Mouse (Mus musculus) neural tube, embryonic 13.5 days (tissue): ENCODE measurements around the gene Tlr5. TPM values are rescaled to one million over a fixed set of nuclear protein-coding genes. Genes with fewer than 3 reads are reported as not detected.
A peak's percentile ranks its signal among the peaks of the same experiment; 100 is the strongest.

ENCODE experiments used
- ATAC-seq: fragments of 200-750 bp; cut with Nextera tagmentation; 2 replicates; pipeline ENCODE4 v1.8.0; 2017; ENCODE audit warnings: low read depth, mild to moderate bottlenecking, moderate TSS enrichment, moderate library complexity
- H3K27ac ChIP-seq: fragments of 300-500 bp; sonication (generic); replicated peaks from 2 replicates; pipeline ENCODE4 v1.5.1; 2015; ENCODE audit warnings: moderate library complexity, mild to moderate bottlenecking, inconsistent platforms
- H3K27me3 ChIP-seq: fragments of 300-500 bp; sonication (generic); 2 replicates; pipeline ENCODE4 v1.6.1; 2015; ENCODE audit warnings: mild to moderate bottlenecking, inconsistent platforms
- H3K36me3 ChIP-seq: fragments of 300-500 bp; sonication (generic); 2 replicates; pipeline ENCODE4 v1.6.1; 2015; ENCODE audit warnings: mild to moderate bottlenecking, inconsistent platforms
- H3K4me1 ChIP-seq: fragments of 300-500 bp; sonication (generic); replicated peaks from 2 replicates; pipeline ENCODE4 v1.6.1; 2015; ENCODE audit warnings: inconsistent platforms
- H3K4me2 ChIP-seq: fragments of 300-500 bp; sonication (generic); 2 replicates; pipeline ENCODE4 v1.6.1; 2015; ENCODE audit warnings: inconsistent platforms, mild to moderate bottlenecking, moderate library complexity
- H3K4me3 ChIP-seq: fragments of 300-500 bp; sonication (generic); 2 replicates; pipeline ENCODE4 v1.5.1; 2015; ENCODE audit warnings: mild to moderate bottlenecking, inconsistent platforms
- H3K9ac ChIP-seq: fragments of 300-500 bp; sonication (generic); 2 replicates; pipeline ENCODE4 v1.6.1; 2015; ENCODE audit warnings: moderate library complexity, mild to moderate bottlenecking, inconsistent platforms
- H3K9me3 ChIP-seq: fragments of 300-500 bp; sonication (generic); 2 replicates; pipeline ENCODE4 v1.6.1; 2016; ENCODE audit warnings: inconsistent platforms
- WGBS: fragments of 180-500 bp; shearing (Covaris S2); methylation state at CpG from one replicate; pipeline ENCODE4 v1.1.7; 2015; 5-methylcytosine and 5-hydroxymethylcytosine counted together
- polyA plus RNA-seq: library from polyadenylated mRNA; unstranded; fragments of >200 nt; fragmentation: Nextera tagmentation; extraction: Ambion mirVana; gene quantifications from 2 replicates; pipeline ENCODE4 v1.2.1, GENCODE M21; 2015

The Tlr5 gene
- polyA plus RNA-seq, 1 experiment from 2014 or later: 0.39 TPM

DNA sequence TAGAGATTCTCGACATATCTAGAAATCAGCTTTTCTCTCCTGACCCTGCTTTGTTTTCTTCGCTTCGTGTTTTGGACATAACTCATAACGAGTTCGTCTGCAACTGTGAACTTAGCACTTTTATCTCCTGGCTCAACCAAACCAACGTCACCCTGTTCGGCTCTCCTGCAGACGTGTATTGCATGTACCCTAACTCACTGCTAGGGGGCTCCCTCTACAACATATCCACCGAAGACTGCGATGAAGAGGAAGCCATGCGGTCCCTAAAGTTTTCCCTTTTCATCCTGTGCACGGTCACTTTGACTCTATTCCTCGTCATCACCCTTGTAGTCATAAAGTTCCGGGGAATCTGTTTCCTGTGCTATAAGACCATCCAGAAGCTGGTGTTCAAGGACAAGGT, 20.2 kb downstream of the Tlr5 start:
- H3K4me1 ChIP-seq: no peaks in the 10 kb centered on the region
- no peak overlapping the region for H3K9ac ChIP-seq
- H3K9me3 ChIP-seq: no peaks in the 10 kb centered on the region
- H3K27me3 ChIP-seq: no peaks in the 10 kb centered on the region
- ATAC-seq: no peak
- WGBS: 78% methylated on average over 14 of the region's 14 CpGs
- no peak overlapping the region for H3K4me3 ChIP-seq
- no peak overlapping the region for H3K4me2 ChIP-seq
- no peak overlapping the region for H3K27ac ChIP-seq
- H3K36me3 ChIP-seq: no peaks in the 10 kb centered on the region

DNA sequence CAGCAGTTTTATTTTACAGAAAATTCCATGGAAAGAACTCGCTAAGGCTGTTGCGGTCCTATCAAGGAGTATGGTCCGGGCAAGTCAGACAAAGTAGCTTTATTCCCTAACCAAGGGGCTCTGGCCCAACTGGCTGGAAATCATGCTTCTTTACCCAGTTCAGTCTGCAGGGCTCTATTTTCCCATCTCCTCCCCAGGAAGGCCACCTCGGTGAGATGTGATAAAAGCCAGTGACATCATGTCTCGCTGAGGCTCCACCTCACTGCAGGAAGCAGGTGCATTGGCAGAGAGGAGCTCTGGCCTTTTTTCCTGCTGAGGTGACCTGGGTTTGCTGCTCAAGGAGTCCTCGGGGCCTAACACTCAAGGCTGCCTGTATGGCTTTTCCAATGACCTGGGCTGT, 26.1 kb downstream of the Tlr5 start:
- no peaks in the 10 kb centered on the region; the same call in 1 of the 2 replicates for H3K27me3 ChIP-seq
- peaks cover 12% of the 10 kb centered on the region for H3K4me1 ChIP-seq
- no peak overlapping the region for H3K9ac ChIP-seq
- 74% methylated on average over 6 of the region's 6 CpGs for whole genome bisulfite sequencing
- H3K4me2 ChIP-seq: no peak overlapping the region
- H3K27ac ChIP-seq: no peak overlapping the region
- H3K4me3 ChIP-seq: no peak overlapping the region
- ATAC-seq: no peak
- no peaks in the 10 kb centered on the region for H3K9me3 ChIP-seq
- H3K36me3 ChIP-seq: no peaks in the 10 kb centered on the region

DNA sequence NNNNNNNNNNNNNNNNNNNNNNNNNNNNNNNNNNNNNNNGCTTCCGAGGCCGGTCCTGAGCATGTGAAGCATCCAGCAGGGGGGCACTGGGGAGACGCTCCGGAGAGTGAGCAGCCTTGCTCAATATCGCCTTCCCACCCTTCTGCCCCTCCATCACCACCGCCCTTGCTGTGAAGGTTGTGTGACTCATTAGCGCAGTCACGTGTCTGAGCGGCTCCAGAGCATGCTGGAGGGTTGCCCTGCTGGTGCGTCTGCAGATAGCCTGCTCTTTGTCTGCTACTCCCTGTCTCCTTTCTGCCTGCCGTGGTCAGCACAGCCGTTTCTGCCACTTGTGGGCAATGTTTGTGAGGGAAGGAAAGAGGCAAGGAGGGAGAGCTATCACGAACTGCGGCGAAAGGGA, 28.4 kb downstream of the Tlr5 start:
- peak overlapping the region; percentile 30 for H3K4me3 ChIP-seq
- H3K9ac ChIP-seq: peak overlapping the region; percentile 66
- peak; percentile 96 for ATAC-seq
- no peaks in the 10 kb centered on the region; the same call in 1 of the 2 replicates for H3K27me3 ChIP-seq
- peak overlapping the region; percentile 58 for H3K4me2 ChIP-seq
- H3K4me1 ChIP-seq: peaks cover 12% of the 10 kb centered on the region
- peak overlapping the region; percentile 72 for H3K27ac ChIP-seq
- H3K36me3 ChIP-seq: no peaks in the 10 kb centered on the region
- 1% methylated on average over 10 of the region's 15 CpGs for WGBS
- H3K9me3 ChIP-seq: no peaks in the 10 kb centered on the region

DNA sequence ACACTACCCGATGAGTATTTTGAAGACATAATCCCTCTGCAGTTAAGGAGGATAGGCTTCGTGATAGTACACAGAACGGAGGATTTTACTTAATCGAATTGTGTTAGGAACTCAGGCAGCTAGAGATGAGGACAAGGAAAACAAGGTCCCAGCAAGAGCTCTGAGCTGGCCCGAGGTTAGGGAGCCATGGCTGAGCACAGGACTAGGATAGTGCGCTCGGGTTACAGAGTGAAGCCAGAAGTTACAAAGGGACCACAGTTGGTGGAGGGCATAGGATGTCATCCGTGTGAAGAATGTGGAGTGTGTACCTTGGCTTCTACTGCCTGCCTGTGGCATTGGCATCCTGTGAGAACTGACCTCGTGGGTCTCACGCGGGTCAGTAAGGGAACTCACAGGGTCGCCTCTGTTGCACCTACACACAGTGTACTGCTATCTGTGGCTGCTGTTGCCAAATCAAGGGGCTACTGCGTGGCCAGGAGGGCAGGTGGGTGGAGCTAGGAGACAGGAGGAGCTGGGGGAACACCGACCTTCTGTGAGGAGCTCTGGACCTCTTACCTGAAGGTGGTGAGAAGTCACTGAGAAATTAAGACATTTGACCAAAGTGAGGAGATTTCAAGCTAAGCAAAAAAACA, 29.0 kb downstream of the Tlr5 start:
- H3K9ac ChIP-seq: peak overlapping the region; percentile 66
- H3K36me3 ChIP-seq: no peaks in the 10 kb centered on the region
- peak overlapping the region; percentile 72 for H3K27ac ChIP-seq
- peak overlapping the region; percentile 30 for H3K4me3 ChIP-seq
- no peaks in the 10 kb centered on the region for H3K9me3 ChIP-seq
- ATAC-seq: peak; percentile 44; the same call in 1 of the 2 replicates
- no peaks in the 10 kb centered on the region; the same call in 1 of the 2 replicates for H3K27me3 ChIP-seq
- peaks cover 12% of the 10 kb centered on the region for H3K4me1 ChIP-seq
- peak overlapping the region; percentile 58 for H3K4me2 ChIP-seq
- WGBS: 65% methylated on average over 14 of the region's 14 CpGs

DNA sequence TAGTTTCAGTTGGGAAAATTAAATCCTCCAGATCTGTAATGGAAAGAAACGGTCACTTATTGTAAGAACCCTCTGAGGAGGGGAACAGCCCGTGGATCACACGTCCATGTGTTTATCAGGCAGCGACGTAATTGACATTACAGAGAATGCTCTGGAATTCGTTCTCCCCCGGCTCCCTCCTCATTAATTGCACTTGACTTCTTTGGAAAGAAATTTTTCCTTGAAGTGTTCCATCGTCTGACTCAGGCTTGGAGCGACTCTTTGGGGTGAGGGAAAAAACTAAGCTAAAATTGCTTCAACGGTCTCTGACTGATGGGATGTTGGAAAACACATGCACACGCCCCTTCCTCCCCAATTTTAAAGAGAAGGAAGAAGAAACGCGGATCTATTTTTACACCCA, 31.7 kb downstream of the Tlr5 start:
- ATAC-seq: no peak

DNA sequence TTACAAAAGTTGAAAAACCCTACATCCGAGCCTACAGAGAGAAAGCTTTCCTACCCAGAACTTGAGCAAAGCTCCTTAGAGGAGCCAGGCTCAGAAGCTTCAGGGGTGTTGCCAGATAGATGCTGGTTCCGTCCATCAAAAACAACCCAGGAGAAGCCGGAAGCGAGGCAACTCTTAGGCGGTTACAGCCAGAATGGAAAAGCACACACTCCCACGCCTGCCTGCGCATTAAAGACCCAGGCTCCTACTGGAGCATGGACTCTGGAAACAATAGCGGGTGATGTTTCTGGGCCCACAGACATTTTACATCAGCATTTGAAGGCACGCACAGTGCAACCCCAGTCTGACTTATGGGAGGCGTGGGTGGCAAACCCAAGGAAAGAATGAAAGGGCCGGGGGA, 32.2 kb downstream of the Tlr5 start:
- Histone ChIP-seq H3K4me2 (no peak overlapping the region), H3K4me1 (peaks cover 9% of the 10 kb centered on the region), H3K27me3 (no peaks in the 10 kb centered on the region; the same call in 1 of the 2 replicates), H3K36me3 (no peaks in the 10 kb centered on the region), H3K4me3 (no peak overlapping the region), H3K9me3 (no peaks in the 10 kb centered on the region), H3K9ac (no peak overlapping the region), H3K27ac (no peak overlapping the region)
- no peak for ATAC-seq
- 86% methylated on average over 11 of the region's 11 CpGs for WGBS

More for the DNA sequence above, 31.7 kb downstream of the Tlr5 start:
- Histone ChIP-seq H3K36me3 (no peaks in the 10 kb centered on the region), H3K9me3 (no peaks in the 10 kb centered on the region), H3K27ac (no peak overlapping the region), H3K4me3 (no peak overlapping the region), H3K4me1 (peaks cover 9% of the 10 kb centered on the region), H3K4me2 (no peak overlapping the region), H3K9ac (no peak overlapping the region), H3K27me3 (no peaks in the 10 kb centered on the region; the same call in 1 of the 2 replicates)
- 79% methylated on average over 13 of the region's 13 CpGs for WGBS

DNA sequence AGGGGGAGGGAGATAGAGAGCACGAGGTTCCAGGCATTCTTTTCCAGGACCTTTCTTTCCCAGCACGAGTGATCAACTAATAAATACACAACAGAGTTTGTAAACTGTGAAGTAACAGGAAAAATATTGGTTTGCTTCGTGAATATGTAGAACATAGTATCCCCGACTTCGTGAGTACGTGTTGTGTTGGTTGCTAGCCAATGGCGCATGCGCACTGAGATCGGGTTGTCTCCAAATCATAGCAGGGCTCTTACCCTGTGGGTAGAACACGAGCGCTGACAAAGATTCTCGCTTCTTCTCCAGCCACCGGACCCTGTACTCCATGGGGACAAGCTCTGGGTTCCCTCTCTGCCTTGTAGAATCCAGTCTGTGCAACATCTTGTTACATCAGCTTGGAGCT, 33.2 kb downstream of the Tlr5 start:
- Histone ChIP-seq H3K27ac (no peak overlapping the region), H3K4me2 (no peak overlapping the region), H3K9me3 (no peaks in the 10 kb centered on the region), H3K4me1 (peaks cover 9% of the 10 kb centered on the region), H3K4me3 (no peak overlapping the region), H3K27me3 (no peaks in the 10 kb centered on the region), H3K9ac (no peak overlapping the region), H3K36me3 (no peaks in the 10 kb centered on the region)
- 89% methylated on average over 13 of the region's 13 CpGs for WGBS
- no peak for ATAC-seq

DNA sequence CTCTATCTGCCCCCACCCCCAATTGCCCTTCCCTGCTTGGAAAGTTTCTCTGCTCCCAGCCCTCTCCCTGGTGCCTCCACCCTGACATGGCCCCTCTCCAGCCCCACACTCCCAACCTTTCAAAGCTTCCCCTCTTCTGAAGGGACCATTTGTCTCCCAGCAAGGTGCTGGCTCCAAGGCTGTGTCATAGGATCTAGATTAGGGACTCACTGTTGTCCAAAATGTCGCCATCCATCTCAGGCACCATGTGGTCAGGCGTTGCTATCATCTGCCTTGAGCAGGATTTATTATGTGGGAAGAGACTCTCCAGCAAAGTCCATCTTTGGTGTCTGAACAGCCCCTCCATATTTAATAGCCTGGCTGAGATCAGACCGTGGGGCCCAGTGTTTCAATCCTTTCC, 34.1 kb downstream of the Tlr5 start:
- no peak for ATAC-seq

DNA sequence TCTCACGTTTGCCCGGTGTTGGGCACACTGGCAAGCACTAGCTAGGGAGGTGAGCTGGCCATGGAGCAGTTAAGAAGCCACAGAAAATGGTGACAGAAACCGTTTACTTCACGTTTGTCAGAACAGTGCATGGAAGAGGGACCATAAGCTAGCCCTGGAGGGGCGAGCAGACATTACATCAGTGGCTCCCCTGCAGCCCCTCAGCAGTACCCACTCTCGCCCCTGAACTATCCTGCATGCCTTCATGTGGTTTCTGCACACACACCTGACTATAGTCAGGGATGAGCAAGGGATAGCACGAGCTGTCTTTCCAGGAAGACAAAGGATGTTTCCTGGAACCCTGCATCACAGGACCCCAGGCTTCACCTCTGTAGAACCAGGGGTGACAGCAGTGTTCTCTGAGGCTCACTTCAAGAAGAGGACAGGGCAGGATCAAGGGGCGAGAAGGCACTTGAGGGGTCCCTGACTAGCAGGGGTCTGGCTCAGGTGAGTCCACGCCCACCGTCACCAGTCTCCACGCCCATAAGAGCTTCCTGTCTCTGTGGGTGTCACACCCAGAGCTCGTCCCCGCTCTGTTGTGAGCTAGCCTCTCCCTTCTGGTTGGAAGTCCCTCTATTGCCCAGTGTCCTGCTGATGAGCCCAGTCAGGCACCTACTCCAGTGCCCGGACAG, 35.6 kb downstream of the Tlr5 start:
- Histone ChIP-seq H3K4me2 (no peak overlapping the region), H3K4me3 (no peak overlapping the region), H3K27ac (no peak overlapping the region), H3K4me1 (no peaks in the 10 kb centered on the region), H3K27me3 (no peaks in the 10 kb centered on the region), H3K36me3 (no peaks in the 10 kb centered on the region), H3K9me3 (no peaks in the 10 kb centered on the region), H3K9ac (no peak overlapping the region)
- peak; percentile 23; the same call in 1 of the 2 replicates for ATAC-seq
- WGBS: 77% methylated on average over 14 of the region's 14 CpGs

More for the DNA sequence above, 34.1 kb downstream of the Tlr5 start:
- WGBS: 70% methylated on average over 3 of the region's 3 CpGs
- H3K27ac ChIP-seq: no peak overlapping the region
- peaks cover 2% of the 10 kb centered on the region for H3K4me1 ChIP-seq
- H3K9me3 ChIP-seq: no peaks in the 10 kb centered on the region
- no peak overlapping the region for H3K9ac ChIP-seq
- H3K4me3 ChIP-seq: no peak overlapping the region
- no peaks in the 10 kb centered on the region for H3K36me3 ChIP-seq
- H3K4me2 ChIP-seq: no peak overlapping the region
- no peaks in the 10 kb centered on the region for H3K27me3 ChIP-seq

DNA sequence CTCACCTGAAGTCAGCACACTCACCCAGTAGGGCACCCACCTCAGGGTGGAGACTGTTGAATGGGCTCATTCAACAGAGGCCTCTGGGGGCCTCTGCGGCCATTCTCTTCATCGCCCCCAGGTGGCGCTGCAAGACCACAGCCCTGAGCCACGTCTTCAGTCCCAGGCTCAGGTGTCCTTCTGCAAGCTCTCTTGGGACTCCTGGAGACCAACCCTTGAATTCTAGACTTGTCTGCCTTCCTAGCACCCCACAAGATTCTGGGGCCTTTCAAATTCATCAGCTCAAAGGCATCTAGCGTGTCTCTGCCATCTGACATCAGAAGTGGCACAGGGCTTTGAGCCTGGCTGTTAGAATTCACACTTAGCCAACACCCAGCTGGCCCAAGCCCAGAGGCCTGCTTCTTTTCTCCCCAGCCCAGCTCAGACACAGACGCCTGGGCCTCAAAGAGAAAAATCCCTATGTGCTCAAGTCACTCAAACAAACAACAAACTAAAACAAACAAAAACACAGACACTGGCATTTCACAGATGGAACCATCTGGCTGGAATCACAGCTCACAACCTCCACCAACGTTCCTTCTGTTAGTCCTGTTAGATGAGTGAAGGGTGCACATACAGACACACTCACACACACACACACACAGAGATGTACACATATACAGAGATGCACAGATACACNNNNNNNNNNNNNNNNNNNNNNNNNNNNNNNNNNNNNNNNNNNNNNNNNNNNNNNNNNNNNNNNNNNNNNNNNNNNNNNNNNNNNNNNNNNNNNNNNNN, 36.6 kb downstream of the Tlr5 start:
- ATAC-seq: peak; percentile 67
- no peaks in the 10 kb centered on the region for H3K4me1 ChIP-seq
- no peak overlapping the region for H3K9ac ChIP-seq
- no peaks in the 10 kb centered on the region for H3K36me3 ChIP-seq
- WGBS: 16% methylated on average over 7 of the region's 7 CpGs
- no peaks in the 10 kb centered on the region for H3K9me3 ChIP-seq
- no peaks in the 10 kb centered on the region for H3K27me3 ChIP-seq
- H3K4me3 ChIP-seq: no peak overlapping the region
- H3K4me2 ChIP-seq: no peak overlapping the region
- no peak overlapping the region for H3K27ac ChIP-seq
